Mouse (Mus musculus) megakaryocyte, embryonic 14.5 days (primary cell): ENCODE data around the gene Dglucy.

Experiments
- FLI1 ChIP-seq: IDR thresholded peaks from 2 replicates; pipeline ENCODE4 v1.6.1; 2012; ENCODE audit warnings: low read length, inconsistent platforms, mixed read lengths
- GATA1 ChIP-seq: IDR thresholded peaks from 3 replicates; pipeline ENCODE4 v1.6.1; 2012; ENCODE audit warnings: mixed read lengths, low read length, inconsistent platforms, borderline replicate concordance

- TF ChIP-seq GATA1 (no peak), FLI1 (no peak)
Measured at GRCm38 (mm10) chr12:100873612-100874011, 94.8 kb downstream of the Dglucy start.
